Mouse (Mus musculus): ENCODE results near the gene Vmn1r56.
"Not testable (repeated sequence)": the region's sequence is repeated elsewhere in the genome, so short reads cannot be mapped to it uniquely, and the experiment has no call there.

DNA sequence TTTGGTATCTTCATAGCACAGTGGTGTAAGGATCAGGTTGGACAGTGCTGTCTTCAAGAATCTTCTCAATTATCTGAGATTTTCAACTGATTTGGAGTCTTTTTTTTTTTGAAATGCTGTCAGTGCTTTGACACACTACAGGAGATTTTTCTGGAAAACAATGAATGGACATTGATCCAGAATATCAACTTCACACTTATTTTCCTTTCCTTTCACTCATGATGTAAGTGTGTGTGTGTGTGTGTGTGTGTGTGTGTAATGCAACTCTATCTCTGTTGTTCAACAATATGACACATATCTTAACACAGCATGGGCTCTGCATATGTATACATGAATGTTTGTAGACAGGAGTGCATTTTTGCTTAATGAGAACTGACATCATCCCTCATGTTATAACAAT lies at the start of gene Vmn1r56:
- not testable (repeated sequence) for TF ChIP-seq CTCF, EP300 (IDR thresholded peaks at IDR 0.05; ENCODE audit: low read depth)

All from liver, postnatal 0 days (tissue).